Mouse (Mus musculus): Measurements from ENCODE around the gene Trim58. TPM values are rescaled to one million over a fixed set of nuclear protein-coding genes. Genes with fewer than 3 reads are reported as not detected.

Trim58 gene
- total and polyA plus RNA-seq, 2 experiments from 2014 or later: 0.22 to 0.38 TPM

DNA sequence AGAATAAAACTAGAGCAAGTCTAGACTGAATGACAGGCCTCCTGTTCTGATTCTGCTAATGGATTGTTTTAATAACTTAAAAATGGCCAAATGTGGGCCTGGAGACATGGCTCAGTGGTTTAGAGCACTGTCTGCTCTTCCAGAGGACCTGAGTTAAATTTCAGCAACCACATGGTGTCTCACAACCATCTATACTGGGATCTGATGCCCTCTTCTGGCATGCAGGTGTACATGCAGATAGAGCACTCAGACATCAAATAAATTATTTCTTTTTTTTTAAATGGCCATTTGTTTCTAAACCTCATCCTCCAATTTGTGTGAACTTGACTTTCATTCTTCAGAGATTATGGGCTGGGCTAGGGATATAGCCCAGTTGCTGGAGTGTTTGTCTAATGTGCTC is 29.0 kb downstream of the Trim58 start:
- Histone ChIP-seq H3K4me1 (ENCODE audit: insufficient read depth, low read length) (no peaks in the 10 kb centered on the region), H3K4me2 (ENCODE audit: low read depth, low read length, poor library complexity, severe bottlenecking) (no peak overlapping the region), H3K36me3 (ENCODE audit: insufficient read depth, low read length) (no peaks in the 10 kb centered on the region), H3K9me3 (ENCODE audit: low read length) (no peaks in the 10 kb centered on the region), H3K4me3 (ENCODE audit: low read depth, low read length) (no peak overlapping the region), H3K9ac (replicated peaks; ENCODE audit: low read length, poor library complexity, severe bottlenecking) (no peak overlapping the region), H3K27ac (ENCODE audit: low read depth, low read length) (no peak overlapping the region), H3K27me3 (ENCODE audit: insufficient read depth, low read length) (no peaks in the 10 kb centered on the region)
- no peak for ATAC-seq (ENCODE audit: low FRiP score)
- DNase-seq (ENCODE audit: low spot score): no peak
- TF ChIP-seq CTCF (IDR thresholded peaks at IDR 0.05): 0 out of 2 replicates have a peak, but pooled peaks have one; percentile 9

DNA sequence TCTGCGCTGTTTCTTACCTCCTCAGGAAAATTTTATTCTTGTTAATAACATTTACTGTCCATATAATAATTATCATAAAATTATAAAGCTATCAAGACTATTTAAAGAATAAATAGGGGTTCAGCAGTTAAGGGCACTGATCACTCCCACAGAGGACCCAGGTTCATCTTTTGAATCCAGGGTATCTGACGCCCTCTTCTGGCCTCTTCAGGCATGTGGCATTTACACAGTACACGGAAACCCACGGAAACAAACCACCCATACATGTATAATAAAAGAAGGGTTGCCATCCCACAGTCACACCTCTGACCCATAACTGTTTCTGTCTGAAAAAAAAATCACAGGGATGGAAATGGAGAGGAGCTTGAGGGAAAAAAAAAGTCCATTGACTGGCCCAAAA is 31.6 kb downstream of the Trim58 start:
- no peak overlapping the region for H3K4me3 ChIP-seq (ENCODE audit: low read depth, low read length)
- H3K27me3 ChIP-seq (ENCODE audit: insufficient read depth, low read length): no peaks in the 10 kb centered on the region
- no peak for DNase-seq (ENCODE audit: low spot score)
- no peak overlapping the region for H3K9ac ChIP-seq (replicated peaks; ENCODE audit: low read length, poor library complexity, severe bottlenecking)
- 47% methylated on average over 4 of the region's 4 CpGs for WGBS
- no peak overlapping the region for H3K27ac ChIP-seq (ENCODE audit: low read depth, low read length)
- no peaks in the 10 kb centered on the region for H3K4me1 ChIP-seq (ENCODE audit: insufficient read depth, low read length)
- H3K4me2 ChIP-seq (ENCODE audit: low read depth, low read length, poor library complexity, severe bottlenecking): no peak overlapping the region
- H3K9me3 ChIP-seq (ENCODE audit: low read length): no peaks in the 10 kb centered on the region
- no peaks in the 10 kb centered on the region for H3K36me3 ChIP-seq (ENCODE audit: insufficient read depth, low read length)
- TF ChIP-seq CTCF (IDR thresholded peaks at IDR 0.05): peak; percentile 39
- ATAC-seq (ENCODE audit: low FRiP score): no peak

DNA sequence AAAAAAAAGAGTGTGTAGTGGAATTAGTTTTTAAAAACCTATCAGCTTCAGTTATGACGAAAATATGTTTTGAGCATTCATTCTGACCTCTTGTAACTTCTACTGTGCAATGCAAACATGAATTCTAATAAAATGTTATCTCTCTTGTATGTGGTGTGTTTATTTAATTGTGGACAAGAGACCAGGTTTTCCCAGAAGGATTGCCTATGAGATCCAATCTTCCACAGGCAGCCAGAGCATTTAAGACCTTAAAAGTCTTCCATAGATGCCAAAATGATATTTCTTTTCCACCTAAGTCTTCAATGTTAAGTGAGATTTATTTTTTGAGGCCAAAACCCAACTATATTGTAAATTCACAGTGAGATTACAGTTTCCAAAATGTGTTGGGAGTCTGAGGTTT is 40.5 kb downstream of the Trim58 start, which contains the start of gene Olfr320:
Olfr320 (plus strand) TSS at position 301 of the 400 bp plus-strand sequence.
- TF ChIP-seq CTCF (IDR thresholded peaks at IDR 0.05): no peak

DNA sequence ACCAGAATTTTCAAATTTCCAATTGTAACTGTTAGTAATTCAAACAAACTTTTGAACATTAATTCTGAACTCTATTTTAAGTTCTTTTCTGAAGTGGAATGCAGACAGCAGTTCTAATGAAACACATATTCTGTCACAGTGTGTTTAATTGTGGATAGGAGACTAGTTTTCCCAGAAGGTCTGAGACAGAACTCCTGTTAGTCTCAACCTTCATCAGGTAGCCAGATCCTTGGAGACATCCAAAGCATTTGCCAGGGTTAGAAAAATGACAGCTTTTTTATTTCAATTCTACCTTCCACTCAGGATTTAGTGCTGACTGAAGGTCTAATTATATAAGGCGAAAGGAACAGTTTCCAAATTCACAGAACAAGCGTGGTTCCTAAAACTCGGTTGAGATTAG is 58.6 kb downstream of the Trim58 start, which contains the start of gene Olfr319:
Olfr319 (plus strand) TSS at position 301 of the 400 bp plus-strand sequence.
- TF ChIP-seq CTCF (IDR thresholded peaks at IDR 0.05): no peak
- Histone ChIP-seq H3K36me3 (ENCODE audit: insufficient read depth, low read length) (no peaks in the 10 kb centered on the region), H3K27me3 (ENCODE audit: insufficient read depth, low read length) (no peaks in the 10 kb centered on the region), H3K4me1 (ENCODE audit: insufficient read depth, low read length) (no peaks in the 10 kb centered on the region), H3K4me2 (ENCODE audit: low read depth, low read length, poor library complexity, severe bottlenecking) (no peak within 1 kb of the TSS), H3K27ac (ENCODE audit: low read depth, low read length) (no peak within 1 kb of the TSS), H3K4me3 (ENCODE audit: low read depth, low read length) (no peak within 1 kb of the TSS), H3K9me3 (ENCODE audit: low read length) (no peaks in the 10 kb centered on the region; the same call in 1 of the 2 replicates), H3K9ac (replicated peaks; ENCODE audit: low read length, poor library complexity, severe bottlenecking) (no peak within 1 kb of the TSS)
- DNase-seq (ENCODE audit: low spot score) (no peak), ATAC-seq (ENCODE audit: low FRiP score) (no peak)
- 83% methylated on average over 3 of the region's 3 CpGs for WGBS

More for the DNA sequence above, 40.5 kb downstream of the Trim58 start, which contains the start of gene Olfr320:
- no peaks in the 10 kb centered on the region for H3K36me3 ChIP-seq (ENCODE audit: insufficient read depth, low read length)
- no peak within 1 kb of the TSS for H3K4me3 ChIP-seq (ENCODE audit: low read depth, low read length)
- ATAC-seq (ENCODE audit: low FRiP score) (no peak), DNase-seq (ENCODE audit: low spot score) (no peak)
- H3K4me1 ChIP-seq (ENCODE audit: insufficient read depth, low read length): no peaks in the 10 kb centered on the region
- no peak within 1 kb of the TSS for H3K4me2 ChIP-seq (ENCODE audit: low read depth, low read length, poor library complexity, severe bottlenecking)
- no peak within 1 kb of the TSS for H3K27ac ChIP-seq (ENCODE audit: low read depth, low read length)
- no peak within 1 kb of the TSS for H3K9ac ChIP-seq (replicated peaks; ENCODE audit: low read length, poor library complexity, severe bottlenecking)
- H3K9me3 ChIP-seq (ENCODE audit: low read length): no peaks in the 10 kb centered on the region
- WGBS: 93% methylated on average over 1 of the region's 1 CpGs
- no peaks in the 10 kb centered on the region for H3K27me3 ChIP-seq (ENCODE audit: insufficient read depth, low read length)

Other genes starting within 250 kb of the Trim58 start
- not detected in 2 replicates for gene 1810065E05Rik, start 219.4 kb upstream of the Trim58 start, total RNA-seq (2014; rRNA removed)
- not detected in 2 replicates for gene 1810065E05Rik, start 219.4 kb upstream of the Trim58 start, polyA plus RNA-seq (2015; fragmentation: Nextera tagmentation; extraction: Ambion mirVana)
- not detected in 2 replicates for gene Gm12253, start 207.9 kb upstream of the Trim58 start, total RNA-seq (2014; rRNA removed)
- not detected in 2 replicates for gene Gm12253, start 207.9 kb upstream of the Trim58 start, polyA plus RNA-seq (2015; fragmentation: Nextera tagmentation; extraction: Ambion mirVana)
- gene Lypd9, start 187.5 kb upstream of the Trim58 start, total RNA-seq (2014; rRNA removed): not detected in 2 replicates
- gene Lypd9, start 187.5 kb upstream of the Trim58 start, polyA plus RNA-seq (2015; fragmentation: Nextera tagmentation; extraction: Ambion mirVana): not detected in 2 replicates
- not detected in 2 replicates for gene Olfr30, start 178.2 kb upstream of the Trim58 start, total RNA-seq (2014; rRNA removed)
- gene Olfr30, start 178.2 kb upstream of the Trim58 start, polyA plus RNA-seq (2015; fragmentation: Nextera tagmentation; extraction: Ambion mirVana): not detected in 2 replicates
- gene Olfr332, start 147.9 kb upstream of the Trim58 start, total RNA-seq (2014; rRNA removed): not detected in 2 replicates
- gene Olfr332, start 147.9 kb upstream of the Trim58 start, polyA plus RNA-seq (2015; fragmentation: Nextera tagmentation; extraction: Ambion mirVana): not detected in 2 replicates
- not detected in 2 replicates for gene Olfr331, start 137.9 kb upstream of the Trim58 start, total RNA-seq (2014; rRNA removed)
- gene Olfr331, start 137.9 kb upstream of the Trim58 start, polyA plus RNA-seq (2015; fragmentation: Nextera tagmentation; extraction: Ambion mirVana): not detected in 2 replicates
- gene Olfr330, start 105.6 kb upstream of the Trim58 start, total RNA-seq (2014; rRNA removed): not detected in 2 replicates
- not detected in 2 replicates for gene Olfr330, start 105.6 kb upstream of the Trim58 start, polyA plus RNA-seq (2015; fragmentation: Nextera tagmentation; extraction: Ambion mirVana)
- gene Olfr329-ps, start 94.0 kb upstream of the Trim58 start, total RNA-seq (2014; rRNA removed): not detected in 2 replicates
- gene Olfr329-ps, start 94.0 kb upstream of the Trim58 start, polyA plus RNA-seq (2015; fragmentation: Nextera tagmentation; extraction: Ambion mirVana): not detected in 2 replicates
- gene Olfr328, start 84.8 kb upstream of the Trim58 start, total RNA-seq (2014; rRNA removed): not detected in 2 replicates
- not detected in 2 replicates for gene Olfr328, start 84.8 kb upstream of the Trim58 start, polyA plus RNA-seq (2015; fragmentation: Nextera tagmentation; extraction: Ambion mirVana)
- gene Olfr224, start 69.9 kb upstream of the Trim58 start, total RNA-seq (2014; rRNA removed): not detected in 2 replicates
- not detected in 2 replicates for gene Olfr224, start 69.9 kb upstream of the Trim58 start, polyA plus RNA-seq (2015; fragmentation: Nextera tagmentation; extraction: Ambion mirVana)
- gene Olfr325, start 62.7 kb upstream of the Trim58 start, total RNA-seq (2014; rRNA removed): not detected in 2 replicates
- gene Olfr325, start 62.7 kb upstream of the Trim58 start, polyA plus RNA-seq (2015; fragmentation: Nextera tagmentation; extraction: Ambion mirVana): not detected in 2 replicates
- gene Olfr324, start 45.4 kb upstream of the Trim58 start, total RNA-seq (2014; rRNA removed): 0.28 and 0.49 TPM in 2 replicates
- 0.04 and 0.05 TPM in 2 replicates for gene Olfr324, start 45.4 kb upstream of the Trim58 start, polyA plus RNA-seq (2015; fragmentation: Nextera tagmentation; extraction: Ambion mirVana)
- gene 2210407C18Rik, start 24.4 kb upstream of the Trim58 start, total RNA-seq (2014; rRNA removed): not detected in 2 replicates
- not detected in 2 replicates for gene 2210407C18Rik, start 24.4 kb upstream of the Trim58 start, polyA plus RNA-seq (2015; fragmentation: Nextera tagmentation; extraction: Ambion mirVana)
- gene Olfr323, start 10.0 kb upstream of the Trim58 start, total RNA-seq (2014; rRNA removed): 0.16 TPM in 1 of 2 replicates, not detected in the other
- not detected in 2 replicates for gene Olfr323, start 10.0 kb upstream of the Trim58 start, polyA plus RNA-seq (2015; fragmentation: Nextera tagmentation; extraction: Ambion mirVana)
- not detected in 2 replicates for gene Olfr322, start 18.3 kb downstream of the Trim58 start, total RNA-seq (2014; rRNA removed)
- not detected in 2 replicates for gene Olfr322, start 18.3 kb downstream of the Trim58 start, polyA plus RNA-seq (2015; fragmentation: Nextera tagmentation; extraction: Ambion mirVana)
- not detected in 2 replicates for gene Olfr320, start 40.6 kb downstream of the Trim58 start, total RNA-seq (2014; rRNA removed)
- not detected in 2 replicates for gene Olfr320, start 40.6 kb downstream of the Trim58 start, polyA plus RNA-seq (2015; fragmentation: Nextera tagmentation; extraction: Ambion mirVana)
- not detected in 2 replicates for gene Olfr319, start 58.7 kb downstream of the Trim58 start, total RNA-seq (2014; rRNA removed)
- gene Olfr319, start 58.7 kb downstream of the Trim58 start, polyA plus RNA-seq (2015; fragmentation: Nextera tagmentation; extraction: Ambion mirVana): not detected in 2 replicates
- gene Olfr318, start 83.5 kb downstream of the Trim58 start, total RNA-seq (2014; rRNA removed): not detected in 2 replicates
- not detected in 2 replicates for gene Olfr318, start 83.5 kb downstream of the Trim58 start, polyA plus RNA-seq (2015; fragmentation: Nextera tagmentation; extraction: Ambion mirVana)
- gene Olfr317, start 98.7 kb downstream of the Trim58 start, total RNA-seq (2014; rRNA removed): 0.11 and 0.14 TPM in 2 replicates
- 0.12 and 0.15 TPM in 2 replicates for gene Olfr317, start 98.7 kb downstream of the Trim58 start, polyA plus RNA-seq (2015; fragmentation: Nextera tagmentation; extraction: Ambion mirVana)
- not detected in 2 replicates for gene Olfr316, start 112.3 kb downstream of the Trim58 start, total RNA-seq (2014; rRNA removed)
- gene Olfr316, start 112.3 kb downstream of the Trim58 start, polyA plus RNA-seq (2015; fragmentation: Nextera tagmentation; extraction: Ambion mirVana): not detected in 2 replicates
- gene Olfr315, start 132.7 kb downstream of the Trim58 start, total RNA-seq (2014; rRNA removed): not detected in 2 replicates
- not detected in 2 replicates for gene Olfr315, start 132.7 kb downstream of the Trim58 start, polyA plus RNA-seq (2015; fragmentation: Nextera tagmentation; extraction: Ambion mirVana)
- gene Olfr314, start 142.5 kb downstream of the Trim58 start, total RNA-seq (2014; rRNA removed): not detected in 2 replicates
- gene Olfr314, start 142.5 kb downstream of the Trim58 start, polyA plus RNA-seq (2015; fragmentation: Nextera tagmentation; extraction: Ambion mirVana): not detected in 2 replicates
- 2.6 and 3.1 TPM in 2 replicates for gene Fam183b, start 161.5 kb downstream of the Trim58 start, total RNA-seq (2014; rRNA removed)
- 17.3 and 17.7 TPM in 2 replicates for gene Fam183b, start 161.5 kb downstream of the Trim58 start, polyA plus RNA-seq (2015; fragmentation: Nextera tagmentation; extraction: Ambion mirVana)
- not detected in 2 replicates for gene Olfr313, start 174.5 kb downstream of the Trim58 start, total RNA-seq (2014; rRNA removed)
- gene Olfr313, start 174.5 kb downstream of the Trim58 start, polyA plus RNA-seq (2015; fragmentation: Nextera tagmentation; extraction: Ambion mirVana): not detected in 2 replicates
- not detected in 2 replicates for gene Olfr312, start 188.8 kb downstream of the Trim58 start, total RNA-seq (2014; rRNA removed)
- gene Olfr312, start 188.8 kb downstream of the Trim58 start, polyA plus RNA-seq (2015; fragmentation: Nextera tagmentation; extraction: Ambion mirVana): not detected in 2 replicates
- not detected in 2 replicates for gene Olfr311, start 198.8 kb downstream of the Trim58 start, total RNA-seq (2014; rRNA removed)
- not detected in 2 replicates for gene Olfr311, start 198.8 kb downstream of the Trim58 start, polyA plus RNA-seq (2015; fragmentation: Nextera tagmentation; extraction: Ambion mirVana)
- gene Gm12258, start 206.7 kb downstream of the Trim58 start, total RNA-seq (2014; rRNA removed): 13.6 and 20.2 TPM in 2 replicates
- gene Gm12258, start 206.7 kb downstream of the Trim58 start, polyA plus RNA-seq (2015; fragmentation: Nextera tagmentation; extraction: Ambion mirVana): 10.5 and 13.5 TPM in 2 replicates
- gene 2810021J22Rik, start 226.8 kb downstream of the Trim58 start, total RNA-seq (2014; rRNA removed): 10.1 and 14.9 TPM in 2 replicates
- gene 2810021J22Rik, start 226.8 kb downstream of the Trim58 start, polyA plus RNA-seq (2015; fragmentation: Nextera tagmentation; extraction: Ambion mirVana): 6.8 and 7.4 TPM in 2 replicates

Data from midbrain, postnatal 0 days (tissue).